Mouse (Mus musculus) thymus, adult 2 months (tissue): ENCODE measurements around the gene Olfr784. TPM values are rescaled to one million over a fixed set of nuclear protein-coding genes. Genes with fewer than 3 reads are reported as not detected.
"Not testable (repeated sequence)": the region's sequence is repeated elsewhere in the genome, so short reads cannot be mapped to it uniquely, and the experiment has no call there.

Experiments used
- DNase-seq: peaks from one replicate; pipeline ENCODE4 v3.0.0; 2021
- H3K27ac ChIP-seq: fragments of 200-500 bp; 2 replicates; pipeline ENCODE4 v1.5.1; 2012; ENCODE audit warnings: low read length, control low read depth; ENCODE audit not compliant: control insufficient read depth, insufficient read depth
- H3K27me3 ChIP-seq: fragments of 200-500 bp; 2 replicates; pipeline ENCODE4 v1.6.1; 2012; ENCODE audit warnings: mild to moderate bottlenecking, low read length, moderate library complexity, mixed read lengths; ENCODE audit not compliant: control insufficient read depth, insufficient read depth
- H3K36me3 ChIP-seq: fragments of 200-500 bp; 2 replicates; pipeline ENCODE4 v1.6.1; 2012; ENCODE audit warnings: mild to moderate bottlenecking, low read length, moderate library complexity; ENCODE audit not compliant: control insufficient read depth, insufficient read depth
- H3K4me1 ChIP-seq: fragments of 200-500 bp; replicated peaks from 2 replicates; pipeline ENCODE4 v1.6.1; 2012; ENCODE audit warnings: low read length; ENCODE audit not compliant: control insufficient read depth, insufficient read depth
- H3K4me3 ChIP-seq: fragments of 200-500 bp; 2 replicates; pipeline ENCODE4 v1.5.1; 2012; ENCODE audit warnings: mild to moderate bottlenecking, low read length, control low read depth, moderate library complexity; ENCODE audit not compliant: control insufficient read depth, insufficient read depth
- CTCF ChIP-seq: fragments of 200-500 bp; IDR thresholded peaks from 2 replicates; pipeline ENCODE4 v1.5.1; 2012; ENCODE audit warnings: mild to moderate bottlenecking, control low read depth, low read length, moderate library complexity, borderline replicate concordance; ENCODE audit not compliant: control insufficient read depth, poor library complexity, insufficient read depth; ENCODE audit errors: extremely low read depth
- POLR2A ChIP-seq: fragments of 200-500 bp; IDR thresholded peaks from 2 replicates; pipeline ENCODE4 v1.6.1; 2012; ENCODE audit warnings: mild to moderate bottlenecking, low read length, control low read depth, moderate library complexity; ENCODE audit not compliant: control insufficient read depth, poor library complexity, insufficient read depth; ENCODE audit errors: extremely low read depth
- WGBS: fragments of 180-500 bp; shearing (Covaris S2); methylation state at CpG from one replicate; pipeline ENCODE4 v1.1.7; 2018; 5-methylcytosine and 5-hydroxymethylcytosine counted together
- polyA plus RNA-seq: library from polyadenylated mRNA; depleted of rRNA; stranded (reverse); fragments of >200 nt; gene quantifications from 2 replicates; pipeline ENCODE4 v1.2.3, GENCODE M21; 2012; rRNA removed

Olfr784 gene
- 0.04 and 0.09 TPM in 2 replicates for polyA plus RNA-seq

DNA sequence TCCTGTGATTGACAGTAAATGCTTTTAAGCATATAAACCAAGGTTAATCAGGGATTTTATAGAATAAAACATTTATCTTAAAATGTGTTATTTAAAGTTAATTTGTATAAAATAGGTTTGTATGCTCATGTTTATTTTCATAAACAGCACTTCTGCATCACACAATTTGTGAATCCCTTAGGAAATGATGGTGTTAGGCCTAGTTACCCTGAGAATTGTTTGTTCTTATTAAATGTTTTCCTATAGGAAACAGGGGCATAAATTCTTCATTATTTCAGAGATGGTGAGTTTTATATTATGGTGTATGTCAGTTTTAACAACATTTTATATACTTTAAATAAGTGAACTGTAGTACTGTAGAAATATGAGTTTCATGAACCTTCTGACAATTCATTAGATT is at the start of gene Olfr784:
Olfr784 (plus strand) TSS at position 301 of the 400 bp plus-strand sequence.
- Histone ChIP-seq H3K27ac (no peak within 1 kb of the TSS), H3K36me3 (no peaks in the 10 kb centered on the region), H3K4me3 (no peak within 1 kb of the TSS), H3K27me3 (no peaks in the 10 kb centered on the region), H3K4me1 (no peaks in the 10 kb centered on the region)
- TF ChIP-seq POLR2A = no peak
- no peak for TF ChIP-seq CTCF
- no peak for DNase-seq

GRCm38 (mm10) chr10:129348550-129348949 is 35.3 kb upstream of the Olfr784 start, which contains the start of gene Olfr782:
Gene Olfr782 (plus strand): TSS chr10:129348850.
- Histone ChIP-seq H3K4me1 (no peaks in the 10 kb centered on the region), H3K4me3 (no peak within 1 kb of the TSS), H3K27me3 (no peaks in the 10 kb centered on the region), H3K36me3 (no peaks in the 10 kb centered on the region), H3K27ac (no peak within 1 kb of the TSS)
- TF ChIP-seq POLR2A (no peak), CTCF (no peak)
- no peak for DNase-seq
- 93% methylated on average over 3 of the region's 3 CpGs for WGBS

DNA sequence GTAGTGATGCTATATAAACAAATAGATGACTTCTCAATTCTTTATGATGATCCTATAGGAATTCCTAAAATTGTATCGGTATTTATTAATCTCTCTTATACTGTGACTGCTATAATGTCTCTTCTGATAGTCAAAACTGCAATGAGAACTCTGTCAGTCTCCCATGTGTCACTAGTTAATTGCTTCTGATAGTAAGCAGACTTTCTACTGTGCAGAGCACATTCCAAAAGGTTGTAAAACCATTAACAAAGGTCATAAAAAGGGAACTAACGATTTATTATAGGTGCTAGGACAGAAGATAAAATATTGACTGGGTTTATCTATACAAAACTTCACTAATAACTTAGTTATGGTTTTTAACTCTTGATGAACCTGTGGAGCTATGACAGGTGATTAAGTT is 31.4 kb upstream of the Olfr784 start:
- H3K4me3 ChIP-seq, H3K36me3 ChIP-seq, H3K27ac ChIP-seq, DNase-seq, H3K4me1 ChIP-seq, H3K27me3 ChIP-seq: not testable (repeated sequence)
- WGBS = 80% methylated on average over 2 of the region's 2 CpGs

- not testable (repeated sequence) for H3K36me3 ChIP-seq, H3K27ac ChIP-seq, H3K4me3 ChIP-seq, DNase-seq, H3K27me3 ChIP-seq, H3K4me1 ChIP-seq
- WGBS = 89% methylated on average over 4 of the region's 4 CpGs
These were observed 27.4 kb upstream of the Olfr784 start for GRCm38 (mm10) chr10:129356496-129356895.

GRCm38 (mm10) chr10:129357307-129357706 is 26.6 kb upstream of the Olfr784 start:
- no peak for DNase-seq
- H3K4me1 ChIP-seq = no peaks in the 10 kb centered on the region
- H3K27ac ChIP-seq = no peak overlapping the region
- 82% methylated on average over 5 of the region's 5 CpGs for WGBS
- H3K4me3 ChIP-seq = no peak overlapping the region
- no peaks in the 10 kb centered on the region for H3K36me3 ChIP-seq
- no peaks in the 10 kb centered on the region for H3K27me3 ChIP-seq
- TF ChIP-seq POLR2A (no peak), CTCF (no peak)

GRCm38 (mm10) chr10:129374051-129374450 is 9.8 kb upstream of the Olfr784 start:
- not testable (repeated sequence) for H3K36me3 ChIP-seq, DNase-seq, H3K27ac ChIP-seq, H3K4me3 ChIP-seq, H3K4me1 ChIP-seq, H3K27me3 ChIP-seq
- 93% methylated on average over 5 of the region's 5 CpGs for WGBS

DNA sequence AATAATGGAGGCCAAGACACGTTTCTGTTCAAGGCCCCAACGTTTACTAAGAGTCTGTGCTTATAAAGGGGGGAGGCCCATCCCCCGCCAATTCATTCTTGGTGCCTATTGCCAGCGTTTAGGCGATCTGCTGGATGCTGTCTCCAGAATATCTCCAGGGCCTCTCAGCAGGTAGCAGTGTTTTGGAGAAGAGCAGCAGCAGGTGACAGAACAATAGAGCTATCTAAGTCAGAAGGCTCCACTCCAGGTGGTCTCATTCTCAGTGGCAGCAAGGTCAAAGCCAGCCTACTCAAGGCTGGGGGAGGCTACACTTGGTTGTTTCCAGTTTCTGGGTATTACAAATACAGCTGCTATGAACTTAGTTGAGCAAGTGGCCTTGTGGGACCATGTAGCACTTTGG is 17.0 kb downstream of the Olfr784 start:
- Histone ChIP-seq H3K27me3 (no peaks in the 10 kb centered on the region), H3K36me3 (no peaks in the 10 kb centered on the region), H3K4me3 (no peak overlapping the region), H3K4me1 (no peaks in the 10 kb centered on the region), H3K27ac (no peak overlapping the region)
- no peak for DNase-seq
- TF ChIP-seq CTCF (no peak), POLR2A (no peak)
- 57% methylated on average over 5 of the region's 5 CpGs for WGBS
